Mouse (Mus musculus): ENCODE measurements at regions not wholly inside any gene's neighbourhood (a gene's known extent, or its start where the extent isn't known, plus 50 kb on each side); places are given as distances from the start of the nearest gene placed in this dataset.
"Not testable (repeated sequence)": the region's sequence is repeated elsewhere in the genome, so short reads cannot be mapped to it uniquely, and the experiment has no call there.

- no peak for DNase-seq (ENCODE audit: low read depth, low spot score)
Observed at GRCm38 (mm10) chr17:15247546-15248416, 128.9 kb downstream of the Dll1 start.

- DNase-seq (ENCODE audit: low read depth, low spot score): no peak
Observed at GRCm38 (mm10) chr17:15242976-15243635, 133.6 kb downstream of the Dll1 start.

GRCm38 (mm10) chr17:15242356-15242755, 134.3 kb downstream of the Dll1 start:
- no peak for DNase-seq (ENCODE audit: low read depth, low spot score)

GRCm38 (mm10) chr17:15241491-15241890, 135.2 kb downstream of the Dll1 start:
- no peak for DNase-seq (ENCODE audit: low read depth, low spot score)

GRCm38 (mm10) chr17:15240641-15241040, 136.0 kb downstream of the Dll1 start:
- not testable (repeated sequence) for DNase-seq (ENCODE audit: low read depth, low spot score)

GRCm38 (mm10) chr17:15240011-15240410, 136.7 kb downstream of the Dll1 start:
- no peak for DNase-seq (ENCODE audit: low read depth, low spot score)

- no peak for DNase-seq (ENCODE audit: low read depth, low spot score)
Observed at GRCm38 (mm10) chr17:15235041-15235440, 141.6 kb downstream of the Dll1 start.

- no peak for DNase-seq (ENCODE audit: low read depth, low spot score)
Observed at GRCm38 (mm10) chr17:15231175-15231574, 145.5 kb downstream of the Dll1 start.

- no peak for DNase-seq (ENCODE audit: low read depth, low spot score)
Observed at GRCm38 (mm10) chr17:15229159-15229558, 147.5 kb downstream of the Dll1 start.

GRCm38 (mm10) chr17:15228077-15228476, 148.6 kb downstream of the Dll1 start:
- DNase-seq (ENCODE audit: low read depth, low spot score): no peak

GRCm38 (mm10) chr17:15223826-15224225, 152.8 kb downstream of the Dll1 start:
- no peak for DNase-seq (ENCODE audit: low read depth, low spot score)

GRCm38 (mm10) chr17:15222923-15223322, 153.7 kb downstream of the Dll1 start:
- no peak for DNase-seq (ENCODE audit: low read depth, low spot score)

- no peak for DNase-seq (ENCODE audit: low read depth, low spot score)
Observed at GRCm38 (mm10) chr17:15214157-15214685, 162.5 kb downstream of the Dll1 start.

- no peak for DNase-seq (ENCODE audit: low read depth, low spot score)
Observed at GRCm38 (mm10) chr17:15208808-15209173, 167.5 kb upstream of the Gm3448 start.

- DNase-seq (ENCODE audit: low read depth, low spot score): no peak
Observed at GRCm38 (mm10) chr17:15208030-15208807, 166.9 kb upstream of the Gm3448 start.

- DNase-seq (ENCODE audit: low read depth, low spot score): no peak
Observed at GRCm38 (mm10) chr17:15207182-15208029, 166.1 kb upstream of the Gm3448 start.

GRCm38 (mm10) chr17:15205799-15206198, 164.5 kb upstream of the Gm3448 start:
- no peak for DNase-seq (ENCODE audit: low read depth, low spot score)

GRCm38 (mm10) chr17:15204524-15204923, 163.2 kb upstream of the Gm3448 start:
- DNase-seq (ENCODE audit: low read depth, low spot score): no peak

- DNase-seq (ENCODE audit: low read depth, low spot score): peak; percentile 23
Observed at GRCm38 (mm10) chr17:15199235-15199634, 157.9 kb upstream of the Gm3448 start.

- DNase-seq (ENCODE audit: low read depth, low spot score): no peak
Observed at GRCm38 (mm10) chr17:15197361-15197760, 156.0 kb upstream of the Gm3448 start.

- DNase-seq (ENCODE audit: low read depth, low spot score): no peak
Observed at GRCm38 (mm10) chr17:15195819-15196218, 154.5 kb upstream of the Gm3448 start.

Measured in CD4-positive, CD25-positive, alpha-beta regulatory T cell, adult 2 months (primary cell).